Mouse (Mus musculus) liver, embryonic 13.5 days (tissue): ENCODE measurements at regions not wholly inside any gene's neighbourhood (a gene's known extent, or its start where the extent isn't known, plus 50 kb on each side); places are given as distances from the start of the nearest gene placed in this dataset.

Experiments used
- ATAC-seq: fragments of 200-750 bp; cut with Nextera tagmentation; 2 replicates; pipeline ENCODE4 v1.8.0; 2017; ENCODE audit warnings: low read depth, mild to moderate bottlenecking, moderate number of reproducible peaks, moderate library complexity
- DNase-seq: peaks from one replicate; pipeline ENCODE4 v3.0.0; 2022
- H3K27ac ChIP-seq: fragments of 300-500 bp; sonication (generic); 2 replicates; pipeline ENCODE4 v1.5.1; 2015; ENCODE audit warnings: moderate library complexity, mild to moderate bottlenecking, inconsistent platforms
- H3K27me3 ChIP-seq: fragments of 300-500 bp; sonication (generic); 2 replicates; pipeline ENCODE4 v1.6.1; 2015; ENCODE audit warnings: mild to moderate bottlenecking, inconsistent platforms
- H3K36me3 ChIP-seq: fragments of 300-500 bp; sonication (generic); 2 replicates; pipeline ENCODE4 v1.6.1; 2015; ENCODE audit warnings: mild to moderate bottlenecking, inconsistent platforms
- H3K4me1 ChIP-seq: fragments of 300-500 bp; sonication (generic); replicated peaks from 2 replicates; pipeline ENCODE4 v1.6.1; 2015; ENCODE audit warnings: inconsistent platforms
- H3K4me2 ChIP-seq: fragments of 300-500 bp; sonication (generic); 2 replicates; pipeline ENCODE4 v1.6.1; 2015; ENCODE audit warnings: inconsistent platforms, mild to moderate bottlenecking, moderate library complexity
- H3K4me3 ChIP-seq: fragments of 300-500 bp; sonication (generic); replicated peaks from 2 replicates; pipeline ENCODE4 v1.5.1; 2015; ENCODE audit warnings: mild to moderate bottlenecking, inconsistent platforms
- H3K9ac ChIP-seq: fragments of 300-500 bp; sonication (generic); 2 replicates; pipeline ENCODE4 v1.6.1; 2015; ENCODE audit warnings: mild to moderate bottlenecking, inconsistent platforms
- H3K9me3 ChIP-seq: fragments of 300-500 bp; sonication (generic); replicated peaks from 2 replicates; pipeline ENCODE4 v1.6.1; 2016; ENCODE audit warnings: inconsistent platforms
- WGBS: fragments of 180-500 bp; shearing (Covaris S2); methylation state at CpG from one replicate; pipeline ENCODE4 v1.1.7; 2015; ENCODE audit not compliant: insufficient replicate concordance; 5-methylcytosine and 5-hydroxymethylcytosine counted together

DNA sequence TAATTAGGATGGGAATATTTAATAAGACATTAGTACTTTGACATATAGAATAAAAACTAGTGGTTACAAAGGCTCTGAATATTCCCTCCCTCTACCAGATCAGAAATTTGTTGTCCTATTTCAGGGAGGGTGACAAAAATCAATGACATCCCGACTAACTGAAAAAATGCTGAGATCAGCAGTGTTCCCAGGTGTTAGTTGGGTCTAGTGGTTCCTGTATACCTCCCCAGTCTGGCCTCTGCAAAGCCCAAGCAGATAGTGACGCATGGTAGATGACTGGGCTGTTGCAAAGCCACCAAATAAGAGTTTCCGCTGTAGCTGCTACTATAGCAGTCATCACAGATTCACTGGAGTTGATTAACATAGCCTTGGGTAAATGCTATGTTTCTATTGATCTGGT, 59.9 kb upstream of the Gm4791 start:
- Histone ChIP-seq H3K27ac (no peak overlapping the region), H3K4me3 (no peak overlapping the region), H3K4me2 (no peak overlapping the region), H3K27me3 (no peaks in the 10 kb centered on the region), H3K36me3 (no peaks in the 10 kb centered on the region), H3K4me1 (no peaks in the 10 kb centered on the region), H3K9ac (no peak overlapping the region), H3K9me3 (peaks cover 6% of the 10 kb centered on the region; the same call in 1 of the 2 replicates)
- 65% methylated on average over 3 of the region's 3 CpGs for WGBS
- no peak for ATAC-seq
- no peak for DNase-seq

DNA sequence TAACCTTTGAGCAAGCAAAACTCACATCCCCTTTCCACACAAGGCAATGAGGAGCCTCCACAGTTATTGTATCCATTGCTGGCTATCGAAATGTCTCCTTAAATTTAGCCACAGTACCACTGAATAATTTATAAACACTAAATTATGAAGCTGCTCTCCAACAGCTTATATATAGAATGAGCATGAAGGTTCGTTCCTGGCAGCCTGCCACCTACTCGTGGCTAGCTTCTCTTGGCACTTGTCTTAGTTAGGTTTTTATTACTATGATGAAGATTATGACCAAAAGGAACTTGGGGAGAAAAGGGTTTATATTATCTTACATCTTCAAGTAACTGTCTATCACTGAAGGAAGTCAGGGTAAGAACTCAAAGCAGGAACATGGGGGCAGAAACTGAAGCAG, 72.9 kb upstream of the Gm4791 start:
- Histone ChIP-seq H3K27me3 (no peaks in the 10 kb centered on the region), H3K9ac (no peak overlapping the region), H3K9me3 (no peaks in the 10 kb centered on the region), H3K36me3 (no peaks in the 10 kb centered on the region), H3K4me1 (no peaks in the 10 kb centered on the region), H3K27ac (no peak overlapping the region), H3K4me2 (no peak overlapping the region), H3K4me3 (no peak overlapping the region)
- ATAC-seq (no peak), DNase-seq (no peak)
- WGBS, result 49% methylated on average over 3 of the region's 3 CpGs

DNA sequence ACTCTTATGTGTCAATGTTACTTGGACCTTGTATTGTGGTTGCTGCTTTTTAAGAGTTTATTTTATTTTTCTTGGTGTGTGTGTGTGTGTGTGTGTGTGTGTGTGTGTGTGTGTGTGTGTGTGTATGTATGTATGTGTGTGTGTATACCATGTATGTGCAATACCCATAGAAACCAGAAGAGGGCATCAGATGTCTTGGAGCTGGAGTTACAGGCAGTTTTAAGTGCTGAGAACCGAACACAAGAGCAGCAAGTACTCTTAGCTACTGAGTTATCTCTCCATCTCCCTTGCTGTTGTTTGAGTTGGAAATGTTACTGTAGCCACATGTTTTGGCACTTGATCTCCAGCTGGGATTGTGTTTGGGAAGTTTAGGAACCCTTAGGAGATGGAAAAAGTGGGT, 78.5 kb upstream of the Gm4791 start:
- ATAC-seq (no peak), DNase-seq (no peak)
- H3K9ac ChIP-seq, result no peak overlapping the region

DNA sequence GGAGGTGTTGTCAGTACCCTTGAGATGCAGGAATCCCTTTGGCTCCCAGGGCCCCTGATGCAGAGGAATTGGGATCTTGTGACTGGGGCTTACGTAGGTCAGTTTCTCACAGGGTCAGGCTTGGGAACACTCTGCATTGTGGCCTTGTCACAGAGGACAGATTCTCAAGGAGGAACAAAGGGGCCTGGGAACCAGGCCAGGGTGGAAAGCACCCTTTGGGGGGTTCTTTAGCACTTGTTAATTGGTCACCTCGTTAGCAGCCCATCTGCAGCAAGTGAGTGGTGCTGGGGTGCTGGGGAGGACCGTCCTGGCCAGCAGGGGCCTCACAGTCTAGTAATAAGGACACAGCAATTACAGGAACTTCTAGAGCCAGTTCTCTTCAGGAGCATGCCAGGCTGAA, 85.3 kb upstream of the Gm4791 start:
- Histone ChIP-seq H3K27ac (no peak overlapping the region), H3K36me3 (no peaks in the 10 kb centered on the region), H3K27me3 (no peaks in the 10 kb centered on the region), H3K4me1 (no peaks in the 10 kb centered on the region), H3K9ac (no peak overlapping the region), H3K4me2 (no peak overlapping the region), H3K4me3 (no peak overlapping the region), H3K9me3 (no peaks in the 10 kb centered on the region)
- DNase-seq (no peak), ATAC-seq (no peak)
- WGBS, result 27% methylated on average over 3 of the region's 3 CpGs

More for the DNA sequence above, 78.5 kb upstream of the Gm4791 start:
- Histone ChIP-seq H3K4me3 (no peak overlapping the region), H3K4me2 (no peak overlapping the region), H3K27ac (no peak overlapping the region), H3K27me3 (no peaks in the 10 kb centered on the region), H3K9me3 (no peaks in the 10 kb centered on the region; the same call in 1 of the 2 replicates), H3K36me3 (no peaks in the 10 kb centered on the region), H3K4me1 (no peaks in the 10 kb centered on the region)
- WGBS, result 62% methylated on average over 1 of the region's 1 CpGs

DNA sequence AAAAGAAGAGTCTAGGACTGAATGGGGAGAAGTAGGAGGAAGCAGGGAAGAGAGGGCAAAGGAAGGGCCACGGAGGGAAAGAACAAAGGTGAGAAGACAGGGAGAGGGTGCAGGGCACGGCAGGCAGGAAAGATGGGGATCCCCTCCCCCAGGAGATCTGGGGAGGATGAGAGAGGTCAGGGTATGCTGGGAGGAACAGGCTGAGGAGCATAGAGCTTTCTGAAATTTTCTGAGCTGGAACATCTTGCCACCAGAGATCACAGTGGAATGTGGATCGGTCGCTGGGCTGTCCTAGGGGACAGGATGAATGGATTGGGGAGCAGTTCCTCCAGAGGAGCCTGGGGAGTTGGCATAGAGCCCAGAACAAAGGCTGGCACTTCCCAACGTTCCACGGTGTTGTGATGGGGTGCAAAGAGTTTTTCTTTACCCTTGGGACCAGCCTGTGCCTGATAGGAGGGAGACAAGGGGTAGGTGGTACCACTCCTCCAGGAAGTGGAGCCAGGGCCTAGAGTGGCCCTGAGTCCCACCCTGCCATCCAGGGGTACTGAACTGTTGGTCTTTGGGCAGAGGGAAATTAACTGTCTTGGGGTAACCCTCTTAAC, 89.0 kb upstream of the Gm4791 start:
- Histone ChIP-seq H3K4me3 (no peak overlapping the region), H3K27me3 (no peaks in the 10 kb centered on the region), H3K4me1 (no peaks in the 10 kb centered on the region), H3K36me3 (no peaks in the 10 kb centered on the region), H3K4me2 (no peak overlapping the region), H3K9me3 (no peaks in the 10 kb centered on the region), H3K9ac (no peak overlapping the region), H3K27ac (no peak overlapping the region)
- no peak for DNase-seq
- whole genome bisulfite sequencing, result 31% methylated on average over 6 of the region's 6 CpGs
- no peak for ATAC-seq

DNA sequence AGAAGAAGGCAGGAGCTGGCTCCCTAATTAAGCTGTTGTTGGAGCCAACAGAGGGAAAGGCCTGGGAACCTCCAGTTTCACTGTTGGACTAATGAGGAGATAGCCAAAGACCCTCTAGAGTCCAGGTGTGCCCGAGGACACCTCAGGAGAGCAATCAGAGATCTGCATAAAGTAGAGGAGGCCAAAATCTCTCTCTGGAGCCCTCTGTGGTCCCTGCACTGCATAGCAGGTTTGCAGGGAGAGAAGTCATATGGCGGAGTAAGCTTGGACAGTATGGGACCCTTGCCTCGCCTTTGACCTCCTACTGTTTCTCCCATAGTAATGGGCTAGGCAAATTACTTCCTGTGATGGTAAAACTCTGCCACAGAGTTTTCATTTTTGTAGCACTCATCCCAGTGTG, 93.5 kb upstream of the Gm4791 start:
- no peaks in the 10 kb centered on the region for H3K36me3 ChIP-seq
- no peaks in the 10 kb centered on the region for H3K9me3 ChIP-seq
- DNase-seq (no peak), ATAC-seq (no peak)
- no peak overlapping the region for H3K4me2 ChIP-seq
- no peak overlapping the region for H3K27ac ChIP-seq
- no peak overlapping the region for H3K9ac ChIP-seq
- no peaks in the 10 kb centered on the region for H3K4me1 ChIP-seq
- H3K27me3 ChIP-seq, result no peaks in the 10 kb centered on the region
- H3K4me3 ChIP-seq, result no peak overlapping the region
- WGBS, result 60% methylated on average over 3 of the region's 3 CpGs

DNA sequence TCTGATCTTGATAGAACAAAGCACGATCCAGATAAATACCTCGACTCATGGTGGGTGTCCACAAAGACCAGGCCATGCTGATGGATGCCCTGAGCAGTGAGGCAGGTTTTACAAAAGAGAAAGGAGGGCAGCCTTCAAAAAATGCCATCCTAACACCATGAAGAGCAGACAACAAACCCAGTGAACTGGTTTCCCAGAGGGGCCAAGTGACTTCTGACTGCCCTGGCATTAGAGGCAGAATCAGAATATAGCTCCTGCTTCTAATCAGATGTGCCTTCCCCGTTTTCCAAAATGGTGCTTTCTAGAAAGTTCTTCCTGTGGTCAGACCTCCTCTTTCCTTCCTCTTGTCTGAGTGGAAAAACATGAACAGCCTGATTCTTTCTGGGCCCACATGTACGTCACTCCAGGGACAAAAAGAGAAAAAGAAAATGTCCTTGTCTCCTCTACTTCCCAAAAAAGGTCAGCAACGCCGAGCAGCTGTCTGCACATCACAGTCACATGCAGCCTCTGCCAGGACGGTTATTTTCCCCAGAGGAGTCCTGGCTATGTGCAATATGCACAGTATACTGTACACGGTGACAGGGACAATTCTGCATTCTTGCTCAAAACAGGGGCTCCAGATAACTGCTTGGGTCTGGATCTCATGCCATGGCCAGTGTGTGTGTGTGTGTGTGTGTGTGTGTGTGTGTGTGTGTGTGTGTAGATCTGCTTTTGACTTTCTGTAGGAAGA, 94.9 kb upstream of the Gm4791 start:
- Histone ChIP-seq H3K4me1 (no peaks in the 10 kb centered on the region), H3K27me3 (no peaks in the 10 kb centered on the region), H3K4me3 (no peak overlapping the region), H3K9ac (no peak overlapping the region), H3K27ac (no peak overlapping the region), H3K36me3 (no peaks in the 10 kb centered on the region), H3K4me2 (no peak overlapping the region), H3K9me3 (no peaks in the 10 kb centered on the region)
- DNase-seq (no peak), ATAC-seq (no peak)
- 36% methylated on average over 8 of the region's 8 CpGs for WGBS

GRCm38 (mm10) chr9:46899283-46899682, 99.3 kb upstream of the Gm4791 start:
- DNase-seq, result no peak
- ATAC-seq, result no peak

GRCm38 (mm10) chr9:46898120-46898519, 100.4 kb upstream of the Gm4791 start:
- Histone ChIP-seq H3K4me3 (no peak overlapping the region), H3K27me3 (no peaks in the 10 kb centered on the region), H3K4me1 (no peaks in the 10 kb centered on the region), H3K9ac (no peak overlapping the region), H3K4me2 (no peak overlapping the region), H3K36me3 (no peaks in the 10 kb centered on the region), H3K9me3 (no peaks in the 10 kb centered on the region), H3K27ac (no peak overlapping the region)
- DNase-seq, result no peak
- ATAC-seq, result no peak
- WGBS, result 62% methylated on average over 3 of the region's 3 CpGs

More at GRCm38 (mm10) chr9:46899283-46899682, 99.3 kb upstream of the Gm4791 start:
- no peak overlapping the region for H3K4me2 ChIP-seq
- 36% methylated on average over 2 of the region's 2 CpGs for WGBS
- H3K27me3 ChIP-seq, result no peaks in the 10 kb centered on the region
- no peak overlapping the region for H3K4me3 ChIP-seq
- no peaks in the 10 kb centered on the region for H3K4me1 ChIP-seq
- no peaks in the 10 kb centered on the region for H3K36me3 ChIP-seq
- H3K27ac ChIP-seq, result no peak overlapping the region
- no peak overlapping the region for H3K9ac ChIP-seq
- no peaks in the 10 kb centered on the region for H3K9me3 ChIP-seq

DNA sequence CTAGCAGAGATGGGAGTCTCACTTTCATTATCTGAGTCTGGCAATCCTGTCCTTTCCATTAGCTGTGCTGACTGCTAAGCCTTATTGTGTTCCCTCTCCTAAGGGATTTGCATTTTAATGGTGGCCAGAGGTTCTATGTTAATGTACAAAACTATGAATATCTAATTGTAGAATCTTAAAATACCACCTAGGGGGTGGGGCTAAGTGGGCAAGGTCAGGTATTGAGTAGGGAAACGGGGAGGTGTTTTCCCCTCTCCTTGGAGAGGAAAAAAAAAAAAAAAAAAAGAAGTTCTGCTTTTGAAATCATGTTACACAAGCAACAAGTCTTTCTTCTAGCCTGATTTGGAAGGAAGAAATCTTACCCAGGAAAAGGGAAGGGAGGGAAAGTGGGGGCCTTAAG, 106.7 kb upstream of the Gm4791 start:
- ATAC-seq, result no peak

DNA sequence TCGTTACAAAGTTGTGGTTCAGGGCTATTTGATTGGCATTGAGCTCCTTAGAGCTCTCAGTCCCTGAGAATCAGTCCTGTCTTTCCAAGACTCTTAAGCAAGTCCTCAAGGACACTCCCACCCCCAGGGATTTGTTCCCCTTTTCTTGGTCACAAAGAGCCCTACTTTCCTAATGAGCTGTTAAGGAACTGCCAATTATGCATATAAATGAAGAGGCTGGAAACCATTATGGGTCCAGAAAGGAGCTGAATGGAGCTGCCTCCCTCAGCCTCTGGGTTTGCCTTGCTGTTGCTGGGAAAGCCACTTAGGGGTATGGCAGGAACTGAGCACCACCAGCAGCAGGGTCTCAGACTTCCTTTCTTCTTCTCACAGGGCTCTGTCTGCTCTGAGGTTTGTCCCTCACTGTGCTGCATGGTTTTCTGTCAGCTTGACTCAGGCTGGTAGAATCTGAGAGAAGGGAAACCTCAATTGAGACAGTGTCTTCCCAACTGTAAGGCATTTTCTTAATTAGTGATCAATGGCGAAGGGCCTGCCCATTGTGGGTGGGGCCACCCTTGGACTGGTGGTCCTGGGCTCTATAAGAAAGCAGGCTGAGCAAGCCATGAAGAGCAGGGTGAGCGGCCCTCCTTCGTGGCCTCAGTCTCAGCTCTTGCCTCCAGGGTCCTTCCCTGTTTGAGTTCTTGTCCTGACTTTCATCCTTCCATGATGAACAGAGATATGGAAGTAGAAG, 108.4 kb upstream of the Gm4791 start:
- Histone ChIP-seq H3K9me3 (no peaks in the 10 kb centered on the region), H3K9ac (no peak overlapping the region), H3K4me1 (no peaks in the 10 kb centered on the region), H3K27me3 (no peaks in the 10 kb centered on the region), H3K4me2 (no peak overlapping the region), H3K36me3 (no peaks in the 10 kb centered on the region), H3K27ac (no peak overlapping the region), H3K4me3 (no peak overlapping the region)
- DNase-seq, result no peak
- ATAC-seq, result no peak
- WGBS, result 50% methylated on average over 4 of the region's 4 CpGs

More for the DNA sequence above, 106.7 kb upstream of the Gm4791 start:
- WGBS, result 14% methylated on average over 1 of the region's 1 CpGs
- DNase-seq, result no peak
- Histone ChIP-seq H3K4me3 (no peak overlapping the region), H3K4me2 (no peak overlapping the region), H3K9ac (no peak overlapping the region), H3K9me3 (no peaks in the 10 kb centered on the region), H3K27me3 (no peaks in the 10 kb centered on the region), H3K27ac (no peak overlapping the region), H3K36me3 (no peaks in the 10 kb centered on the region), H3K4me1 (no peaks in the 10 kb centered on the region)
